Mouse (Mus musculus) ES-E14 (cell line): Measurements from ENCODE around the gene Ubiad1. TPM values are rescaled to one million over a fixed set of nuclear protein-coding genes. Genes with fewer than 3 reads are reported as not detected.

Source experiments
- DNase-seq: peaks from one replicate; pipeline ENCODE4 v3.0.0-alpha.2; 2013; ENCODE audit warnings: low read depth, low spot score
- H3K27ac ChIP-seq: 2 replicates; pipeline ENCODE4 v1.5.1; 2012; ENCODE audit warnings: low read depth, mild to moderate bottlenecking, low read length, moderate library complexity, mixed read lengths; ENCODE audit not compliant: poor library complexity, insufficient read depth, severe bottlenecking
- H3K36me3 ChIP-seq: 2 replicates; pipeline ENCODE4 v1.6.1; 2012; ENCODE audit warnings: mild to moderate bottlenecking, low read length, moderate library complexity, mixed read lengths; ENCODE audit not compliant: control insufficient read depth, poor library complexity, insufficient read depth, severe bottlenecking
- H3K4me1 ChIP-seq, 2 experiments: fragments of 150-350 bp in 1 of 2; sonication (generic) in 1 of 2; 2 replicates each; pipeline ENCODE4 v1.6.1; 2012; ENCODE audit warnings: low read length in 2 of 2, mild to moderate bottlenecking in 1 of 2, mixed read lengths in 1 of 2; ENCODE audit not compliant: control insufficient read depth in 2 of 2, insufficient read depth in 2 of 2, poor library complexity in 1 of 2
- H3K4me3 ChIP-seq, 2 experiments: fragments of 150-350 bp in 1 of 2; sonication (generic) in 1 of 2; 2 replicates each; pipeline ENCODE4 v1.5.1; 2012; ENCODE audit warnings: low read length in 2 of 2, low read depth in 1 of 2, mild to moderate bottlenecking in 1 of 2, mixed read lengths in 1 of 2; ENCODE audit not compliant: insufficient read depth in 1 of 2, poor library complexity in 1 of 2, severe bottlenecking in 1 of 2
- H3K9ac ChIP-seq: 2 replicates; pipeline ENCODE4 v1.6.1; 2012; ENCODE audit warnings: low read depth, mild to moderate bottlenecking, low read length, mixed read lengths; ENCODE audit not compliant: poor library complexity, insufficient read depth, severe bottlenecking
- H3K9me3 ChIP-seq: fragments of 150-350 bp; sonication (generic); 2 replicates; pipeline ENCODE4 v1.6.1; 2012; ENCODE audit warnings: low read depth, mild to moderate bottlenecking, low read length; ENCODE audit not compliant: control insufficient read depth, insufficient read depth
- CHD2 ChIP-seq: IDR thresholded peaks from 2 replicates; pipeline ENCODE4 v1.6.1; 2014; ENCODE audit warnings: mild to moderate bottlenecking, low read depth, low read length, inconsistent platforms
- HCFC1 ChIP-seq: IDR thresholded peaks from 2 replicates; pipeline ENCODE4 v1.6.1; 2012; ENCODE audit warnings: low read length, inconsistent platforms, borderline replicate concordance; ENCODE audit not compliant: insufficient read depth
- MAFK ChIP-seq: IDR thresholded peaks from 2 replicates; pipeline ENCODE4 v1.6.1; 2014; ENCODE audit warnings: mild to moderate bottlenecking, low read depth, low read length, inconsistent platforms; ENCODE audit not compliant: insufficient read depth
- ZC3H11A ChIP-seq: IDR thresholded peaks from 2 replicates; pipeline ENCODE4 v1.6.1; 2012; ENCODE audit warnings: low read depth, mild to moderate bottlenecking, inconsistent platforms, low read length, borderline replicate concordance
- ZNF384 ChIP-seq: IDR thresholded peaks from 2 replicates; pipeline ENCODE4 v1.6.1; 2012; ENCODE audit warnings: low read depth, low read length, inconsistent platforms
- in situ Hi-C, 2 experiments: fragments of 600-800 bp; cut with MboI; formaldehyde crosslinking; loops; one replicate each; pipeline ENCODE4 v1.15.1; 2025; ENCODE audit warnings: low sequenced_read_pairs in 2 of 2, inconsistent platforms in 1 of 2; ENCODE audit not compliant: unreplicated experiment in 2 of 2
- total RNA-seq: library from RNA; depleted of rRNA; stranded (reverse); fragments of 300-350 nt; gene quantifications from 2 replicates; pipeline ENCODE4 v1.2.3, GENCODE M21; 2012

Ubiad1 gene
- total RNA-seq, 1 experiment = 24.0 TPM

DNA sequence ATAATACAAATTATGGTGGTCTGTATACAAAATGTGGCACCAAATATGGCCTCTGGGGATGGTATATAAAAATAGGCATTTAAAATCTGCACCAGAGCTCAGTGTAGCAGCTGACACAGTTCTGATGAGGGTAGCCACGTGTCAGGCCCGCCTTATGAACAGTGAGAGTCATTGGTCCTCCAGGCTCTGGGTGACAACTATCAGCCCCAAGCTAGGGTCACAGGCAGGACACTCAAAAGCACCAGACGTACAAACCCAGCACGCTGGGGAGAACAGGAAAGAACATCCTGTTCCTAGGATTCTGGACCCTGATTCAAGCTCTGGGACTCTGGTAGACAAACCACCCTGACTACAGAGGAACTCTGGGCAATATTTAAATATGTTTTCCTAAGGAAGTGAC, 10.0 kb downstream of the Ubiad1 start:
- no peak overlapping the region for H3K27ac ChIP-seq
- in situ Hi-C loops = no loop called here

DNA sequence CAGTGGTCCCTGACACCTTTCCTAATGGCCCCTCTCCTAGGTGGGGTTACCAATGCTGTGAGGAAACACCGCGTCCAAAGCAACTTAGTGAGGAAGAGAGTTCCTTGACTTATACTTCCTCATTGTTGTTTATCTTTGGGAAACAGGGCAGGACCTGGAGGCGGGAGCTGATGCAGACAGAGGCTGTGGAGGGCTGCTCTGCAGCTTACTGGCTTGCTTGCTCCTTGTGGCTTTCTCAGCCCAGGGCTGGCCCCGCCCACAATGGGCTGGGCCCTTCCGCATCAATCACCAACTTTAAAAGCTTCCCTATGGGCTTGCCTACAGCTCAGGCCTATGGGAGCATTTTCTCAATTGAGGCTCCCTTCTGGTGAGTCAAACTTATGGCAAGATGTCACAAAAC, 10.8 kb downstream of the Ubiad1 start:
- H3K4me1 ChIP-seq = peaks cover 0 to 5% of the 10 kb centered on the region in 2 experiments; a peak in 1 of 4 replicates
- no peak overlapping the region for H3K27ac ChIP-seq
- H3K4me3 ChIP-seq = no peak overlapping the region
- DNase-seq = no peak
- no peak for TF ChIP-seq HCFC1
- TF ChIP-seq MAFK = no peak
- TF ChIP-seq ZNF384 = no peak
- peaks cover 15% of the 10 kb centered on the region; the same call in 1 of the 2 replicates for H3K36me3 ChIP-seq
- no peak overlapping the region for H3K9ac ChIP-seq
- in situ Hi-C loops = no loop called here
- H3K9me3 ChIP-seq = no peaks in the 10 kb centered on the region

More for the DNA sequence above, 10.0 kb downstream of the Ubiad1 start:
- no peaks in the 10 kb centered on the region for H3K9me3 ChIP-seq
- peaks cover 16% of the 10 kb centered on the region; the same call in 1 of the 2 replicates for H3K36me3 ChIP-seq
- no peak for DNase-seq
- no peak overlapping the region for H3K9ac ChIP-seq
- no peaks in the 10 kb centered on the region for H3K4me1 ChIP-seq
- no peak overlapping the region for H3K4me3 ChIP-seq
- TF ChIP-seq HCFC1 = no peak
- no peak for TF ChIP-seq MAFK
- no peak for TF ChIP-seq ZC3H11A
- no peak for TF ChIP-seq ZNF384
- TF ChIP-seq CHD2 = no peak

GRCm38 (mm10) chr4:148433336-148433735, 11.2 kb downstream of the Ubiad1 start:
- no peak overlapping the region for H3K4me3 ChIP-seq
- peaks cover 15% of the 10 kb centered on the region; the same call in 1 of the 2 replicates for H3K36me3 ChIP-seq
- H3K9ac ChIP-seq = no peak overlapping the region
- no peak overlapping the region for H3K27ac ChIP-seq
- no peak for TF ChIP-seq MAFK
- TF ChIP-seq HCFC1 = no peak
- no peak for DNase-seq
- in situ Hi-C loops = no loop called here
- peaks cover 0 to 6% of the 10 kb centered on the region in 2 experiments; a peak in 1 of 4 replicates for H3K4me1 ChIP-seq
- H3K9me3 ChIP-seq = no peaks in the 10 kb centered on the region

- in situ Hi-C loops = no loop called here
- no peak for DNase-seq
- Histone ChIP-seq H3K27ac (no peak overlapping the region), H3K9ac (no peak overlapping the region), H3K36me3 (peaks cover 15% of the 10 kb centered on the region; the same call in 1 of the 2 replicates), H3K4me1 (peaks cover 0 to 7% of the 10 kb centered on the region in 2 experiments; a peak in 1 of 4 replicates), H3K4me3 (no peak overlapping the region), H3K9me3 (no peaks in the 10 kb centered on the region)
- TF ChIP-seq HCFC1 = no peak
- TF ChIP-seq CHD2 = no peak
- no peak for TF ChIP-seq ZC3H11A
- TF ChIP-seq ZNF384 = no peak
- no peak for TF ChIP-seq MAFK
These were observed 12.1 kb downstream of the Ubiad1 start for GRCm38 (mm10) chr4:148432488-148432887.
